Mouse (Mus musculus): ENCODE results near the gene Carns1.

DNA sequence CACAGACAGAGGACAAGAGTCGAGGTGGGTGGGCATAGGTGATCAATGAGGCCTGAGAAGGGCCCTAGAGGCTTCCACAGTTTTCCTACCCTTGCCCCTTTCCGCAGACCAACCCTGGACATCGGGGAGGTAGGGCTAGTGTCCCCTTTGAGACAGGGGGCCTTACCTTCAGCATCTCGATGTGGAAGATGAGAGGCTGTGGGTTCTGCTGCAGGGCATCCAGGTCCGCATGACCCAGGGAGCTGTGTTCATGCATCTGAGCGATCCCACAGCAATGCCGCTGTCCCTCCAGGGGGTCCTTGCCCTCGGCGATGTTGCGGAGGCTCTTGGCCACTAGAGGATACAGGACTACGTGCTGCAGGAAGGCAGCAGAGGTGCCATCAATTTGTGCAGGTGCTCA is 59.5 kb downstream of the Carns1 start:
- no peak for TF ChIP-seq POLR2A (IDR thresholded peaks at IDR 0.05; ENCODE audit: low read depth, low read length)
- TF ChIP-seq CTCF (conservative IDR thresholded peaks at IDR 0.05 in 1 of 2, IDR thresholded peaks at IDR 0.05 in 1 of 2; ENCODE audit: low read depth in 2 of 2, low read length in 2 of 2) = no peak
- no peak for TF ChIP-seq ETS1 (conservative IDR thresholded peaks at IDR 0.05; ENCODE audit: low read depth, low read length)
- no peak for TF ChIP-seq EP300 (IDR thresholded peaks at IDR 0.05; ENCODE audit: low read length)
- TF ChIP-seq E2F4 (IDR thresholded peaks at IDR 0.05; ENCODE audit: insufficient replicate concordance, low read depth, low read length) = no peak
- no peak for TF ChIP-seq ZNF384 (IDR thresholded peaks at IDR 0.05; ENCODE audit: low read depth, low read length)
- no peak for TF ChIP-seq POLR2AphosphoS2 (IDR thresholded peaks at IDR 0.05; ENCODE audit: low read depth, low read length)
